Mouse (Mus musculus) urinary bladder, postnatal 0 days (tissue): ENCODE data around the gene Olfr683. TPM values are rescaled to one million over a fixed set of nuclear protein-coding genes. Genes with fewer than 3 reads are reported as not detected.

ENCODE experiments used
- polyA plus RNA-seq: library from polyadenylated mRNA; unstranded; fragments of >200 nt; fragmentation: Nextera tagmentation; extraction: Ambion mirVana; gene quantifications from 2 replicates; pipeline ENCODE4 v1.2.1, GENCODE M21; 2015

Olfr683 gene
- not detected in 2 replicates for polyA plus RNA-seq

GRCm38 (mm10) chr7:105146912-105147311, at the start of gene Olfr683:
TSS of gene Olfr683 (minus strand) at chr7:105147012.

GRCm38 (mm10) chr7:105185912-105186311, 39.1 kb upstream of the Olfr683 start, which contains the start of gene Olfr685:
TSS of gene Olfr685 (minus strand) at chr7:105186012.

GRCm38 (mm10) chr7:105163553-105163952, 16.7 kb upstream of the Olfr683 start, which contains the start of gene Olfr684:
TSS of gene Olfr684 (minus strand) at chr7:105163653.

DNA sequence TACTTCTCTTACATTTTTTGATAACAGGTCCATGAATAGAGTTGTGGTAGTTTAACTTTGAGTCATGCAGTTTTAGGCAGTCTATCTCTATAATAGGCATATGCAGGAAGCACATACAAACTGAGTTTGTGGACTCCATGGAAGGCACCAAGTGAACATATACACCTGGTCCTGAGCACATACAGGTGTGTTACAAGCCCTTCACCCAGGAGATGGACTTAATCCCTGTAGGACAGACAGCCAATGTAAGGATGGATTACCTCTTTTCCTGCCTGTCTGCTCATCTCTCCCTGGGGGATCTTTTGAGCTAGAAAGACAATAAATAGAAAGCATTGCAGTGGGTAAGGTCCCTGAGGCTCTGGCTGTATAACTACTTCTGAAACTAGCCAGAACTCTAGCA, 30.3 kb downstream of the Olfr683 start, which contains the start of gene Olfr681:
Gene Olfr681 (plus strand): TSS at position 301 of the 400 bp plus-strand sequence.

DNA sequence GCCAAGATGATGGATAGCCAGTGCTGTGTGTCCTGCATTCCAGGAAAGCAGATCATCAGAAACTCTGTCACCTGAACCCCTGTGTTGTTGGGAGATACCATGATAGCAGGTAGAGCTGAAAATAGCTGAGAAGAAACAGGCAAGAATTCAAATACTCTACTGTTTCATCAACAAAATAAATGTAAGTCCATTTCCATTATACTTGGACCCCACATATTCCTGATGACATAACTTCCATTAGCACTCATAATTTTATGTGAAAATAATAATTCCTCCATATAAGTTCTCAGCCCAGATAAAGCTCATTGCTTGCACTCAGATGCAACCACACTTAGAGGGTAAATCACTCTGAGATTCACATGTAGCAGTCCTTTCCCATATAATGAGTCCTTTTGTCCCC, 54.1 kb downstream of the Olfr683 start, which contains the start of gene Olfr680-ps1:
Gene Olfr680-ps1 (minus strand): TSS at position 101 of the 400 bp plus-strand sequence.

Other genes with a start within 250 kb of the Olfr683 start
- not detected in 2 replicates for gene Olfr667, start 225.5 kb downstream of the Olfr683 start, polyA plus RNA-seq
- not detected in 2 replicates for gene Olfr668, start 219.0 kb downstream of the Olfr683 start, polyA plus RNA-seq
- gene Olfr669, start 212.8 kb downstream of the Olfr683 start, polyA plus RNA-seq: not detected in 2 replicates
- not detected in 2 replicates for gene Olfr670, start 184.4 kb downstream of the Olfr683 start, polyA plus RNA-seq
- not detected in 2 replicates for gene Olfr671, start 167.9 kb downstream of the Olfr683 start, polyA plus RNA-seq
- gene Olfr672, start 145.0 kb downstream of the Olfr683 start, polyA plus RNA-seq: not detected in 2 replicates
- gene Olfr675, start 118.6 kb downstream of the Olfr683 start, polyA plus RNA-seq: not detected in 2 replicates
- gene Olfr676, start 114.3 kb downstream of the Olfr683 start, polyA plus RNA-seq: not detected in 2 replicates
- not detected in 2 replicates for gene Olfr677, start 95.6 kb downstream of the Olfr683 start, polyA plus RNA-seq
- not detected in 2 replicates for gene Olfr678, start 82.5 kb downstream of the Olfr683 start, polyA plus RNA-seq
- not detected in 2 replicates for gene Olfr679, start 65.8 kb downstream of the Olfr683 start, polyA plus RNA-seq
- gene Olfr680-ps1, start 54.2 kb downstream of the Olfr683 start, polyA plus RNA-seq: not detected in 2 replicates
- gene Olfr681, start 30.2 kb downstream of the Olfr683 start, polyA plus RNA-seq: not detected in 2 replicates
- gene Olfr684, start 16.6 kb upstream of the Olfr683 start, polyA plus RNA-seq: not detected in 2 replicates
- gene Olfr685, start 39.0 kb upstream of the Olfr683 start, polyA plus RNA-seq: not detected in 2 replicates
- not detected in 2 replicates for gene Olfr686, start 60.5 kb upstream of the Olfr683 start, polyA plus RNA-seq
- gene Olfr688, start 141.1 kb upstream of the Olfr683 start, polyA plus RNA-seq: not detected in 2 replicates
- not detected in 2 replicates for gene Olfr689, start 164.2 kb upstream of the Olfr683 start, polyA plus RNA-seq
- gene Olfr690, start 187.1 kb upstream of the Olfr683 start, polyA plus RNA-seq: not detected in 2 replicates
- not detected in 2 replicates for gene Olfr691, start 195.3 kb upstream of the Olfr683 start, polyA plus RNA-seq
- not detected in 2 replicates for gene Olfr692, start 221.2 kb upstream of the Olfr683 start, polyA plus RNA-seq
- not detected in 2 replicates for gene Gm5901, start 228.0 kb upstream of the Olfr683 start, polyA plus RNA-seq